Mouse (Mus musculus): ENCODE data around the gene Tfap2b.
A peak's percentile ranks its signal among the peaks of the same experiment; 100 is the strongest.

The Tfap2b gene

GRCm38 (mm10) chr1:19208641-19209358 lies at the start of gene Tfap2b:
Gene Tfap2b, plus strand, starts transcription at chr1:19208914.
- DNase-seq (ENCODE audit: low read depth, low spot score) = no peak

- DNase-seq (ENCODE audit: low read depth, low spot score) = peak; percentile 34
Measured at GRCm38 (mm10) chr1:19178742-19179397, 29.8 kb upstream of the Tfap2b start.

GRCm38 (mm10) chr1:19205649-19206048 lies 3.1 kb upstream of the Tfap2b start:
- DNase-seq (ENCODE audit: low read depth, low spot score) = peak; percentile 52

- DNase-seq (ENCODE audit: low read depth, low spot score) = no peak
Measured at GRCm38 (mm10) chr1:19206194-19206593, 2.5 kb upstream of the Tfap2b start.

- no peak for DNase-seq (ENCODE audit: low read depth, low spot score)
Measured at GRCm38 (mm10) chr1:19207611-19208010, 1.1 kb upstream of the Tfap2b start.

GRCm38 (mm10) chr1:19209359-19209745 lies 638 bp downstream of the Tfap2b start:
- no peak for DNase-seq (ENCODE audit: low read depth, low spot score)

- no peak for DNase-seq (ENCODE audit: low read depth, low spot score)
Measured at GRCm38 (mm10) chr1:19209776-19210175, 1.1 kb downstream of the Tfap2b start.

- DNase-seq (ENCODE audit: low read depth, low spot score) = no peak
Measured at GRCm38 (mm10) chr1:19210215-19211032, 1.7 kb downstream of the Tfap2b start.

GRCm38 (mm10) chr1:19211033-19211405 lies 2.3 kb downstream of the Tfap2b start:
- no peak for DNase-seq (ENCODE audit: low read depth, low spot score)

GRCm38 (mm10) chr1:19211546-19212154 lies 2.9 kb downstream of the Tfap2b start:
- DNase-seq (ENCODE audit: low read depth, low spot score) = no peak

- no peak for DNase-seq (ENCODE audit: low read depth, low spot score)
Measured at GRCm38 (mm10) chr1:19212691-19213090, 4.0 kb downstream of the Tfap2b start.

- no peak for DNase-seq (ENCODE audit: low read depth, low spot score)
Measured at GRCm38 (mm10) chr1:19213171-19213570, 4.5 kb downstream of the Tfap2b start.

- DNase-seq (ENCODE audit: low read depth, low spot score) = no peak
Measured at GRCm38 (mm10) chr1:19213851-19214395, 5.2 kb downstream of the Tfap2b start.

GRCm38 (mm10) chr1:19217391-19217790 lies 8.7 kb downstream of the Tfap2b start:
- DNase-seq (ENCODE audit: low read depth, low spot score) = no peak

- no peak for DNase-seq (ENCODE audit: low read depth, low spot score)
Measured at GRCm38 (mm10) chr1:19218221-19218620, 9.5 kb downstream of the Tfap2b start.

GRCm38 (mm10) chr1:19219381-19219780 lies 10.7 kb downstream of the Tfap2b start:
- DNase-seq (ENCODE audit: low read depth, low spot score) = no peak

- DNase-seq (ENCODE audit: low read depth, low spot score) = no peak
Measured at GRCm38 (mm10) chr1:19220564-19220963, 11.8 kb downstream of the Tfap2b start.

- DNase-seq (ENCODE audit: low read depth, low spot score) = no peak
Measured at GRCm38 (mm10) chr1:19221601-19222000, 12.9 kb downstream of the Tfap2b start.

- DNase-seq (ENCODE audit: low read depth, low spot score) = no peak
Measured at GRCm38 (mm10) chr1:19226699-19227098, 18.0 kb downstream of the Tfap2b start.

GRCm38 (mm10) chr1:19230926-19231573 lies 22.3 kb downstream of the Tfap2b start:
- no peak for DNase-seq (ENCODE audit: low read depth, low spot score)

- DNase-seq (ENCODE audit: low read depth, low spot score) = no peak
Measured at GRCm38 (mm10) chr1:19231574-19232080, 22.9 kb downstream of the Tfap2b start.

All from retina, postnatal 7 days (tissue).